Mouse (Mus musculus): Measurements from ENCODE around the gene Skint4. TPM values are rescaled to one million over a fixed set of nuclear protein-coding genes. Genes with fewer than 3 reads are reported as not detected.

Skint4 gene
- not detected for polyA plus RNA-seq (2014; fragmentation: Illumina TruSeq; extraction: RNeasy Lipid Tissue Mini Kit (QIAGEN cat#74804); ENCODE audit: low read depth, low replicate concordance)

GRCm38 (mm10) chr4:112071716-112072115, at the start of gene Skint4:
TSS of gene Skint4 (plus strand) at chr4:112072016.

Other genes with a start within 250 kb of the Skint4 start
- not detected for gene Slc5a9, start 169.1 kb upstream of the Skint4 start, polyA plus RNA-seq (2014; fragmentation: Illumina TruSeq; extraction: RNeasy Lipid Tissue Mini Kit (QIAGEN cat#74804); ENCODE audit: low read depth, low replicate concordance)
- gene Skint8, start 152.6 kb upstream of the Skint4 start, polyA plus RNA-seq (2014; fragmentation: Illumina TruSeq; extraction: RNeasy Lipid Tissue Mini Kit (QIAGEN cat#74804); ENCODE audit: low read depth, low replicate concordance) = not detected
- gene Skint7, start 99.1 kb upstream of the Skint4 start, polyA plus RNA-seq (2014; fragmentation: Illumina TruSeq; extraction: RNeasy Lipid Tissue Mini Kit (QIAGEN cat#74804); ENCODE audit: low read depth, low replicate concordance) = not detected
- gene Skint1, start 65.7 kb upstream of the Skint4 start, polyA plus RNA-seq (2014; fragmentation: Illumina TruSeq; extraction: RNeasy Lipid Tissue Mini Kit (QIAGEN cat#74804); ENCODE audit: low read depth, low replicate concordance) = not detected
- gene Skint3, start 160.2 kb downstream of the Skint4 start, polyA plus RNA-seq (2014; fragmentation: Illumina TruSeq; extraction: RNeasy Lipid Tissue Mini Kit (QIAGEN cat#74804); ENCODE audit: low read depth, low replicate concordance) = not detected

Measured in heart, adult 10 weeks (tissue).